Mouse (Mus musculus) intestine, embryonic 16.5 days (tissue): ENCODE data around the gene Nyap1. TPM values are rescaled to one million over a fixed set of nuclear protein-coding genes. Genes with fewer than 3 reads are reported as not detected.
"Not testable (repeated sequence)": the region's sequence is repeated elsewhere in the genome, so short reads cannot be mapped to it uniquely, and the experiment has no call there.

ENCODE experiments used
- ATAC-seq: fragments of 200-750 bp; cut with Nextera tagmentation; 2 replicates; pipeline ENCODE4 v1.8.0; 2017; ENCODE audit warnings: moderate TSS enrichment, moderate library complexity
- H3K27ac ChIP-seq: fragments of 300-500 bp; sonication (generic); 2 replicates; pipeline ENCODE4 v1.5.1; 2014; ENCODE audit warnings: mild to moderate bottlenecking, low read length
- H3K27me3 ChIP-seq: fragments of 300-500 bp; sonication (generic); replicated peaks from 2 replicates; pipeline ENCODE4 v1.6.1; 2014; ENCODE audit warnings: low read length, control low read depth, mixed read lengths; ENCODE audit not compliant: control insufficient read depth, insufficient read depth
- H3K36me3 ChIP-seq: fragments of 300-500 bp; sonication (generic); 2 replicates; pipeline ENCODE4 v1.6.1; 2014; ENCODE audit warnings: low read length, control low read depth; ENCODE audit not compliant: control insufficient read depth, insufficient read depth
- H3K4me1 ChIP-seq: fragments of 300-500 bp; sonication (generic); 2 replicates; pipeline ENCODE4 v1.6.1; 2014; ENCODE audit warnings: low read length, control low read depth, mixed read lengths; ENCODE audit not compliant: control insufficient read depth, insufficient read depth
- H3K4me2 ChIP-seq: fragments of 300-500 bp; sonication (generic); 2 replicates; pipeline ENCODE4 v1.6.1; 2014; ENCODE audit warnings: low read depth, low read length, control low read depth
- H3K4me3 ChIP-seq: fragments of 300-500 bp; sonication (generic); 2 replicates; pipeline ENCODE4 v1.5.1; 2014; ENCODE audit warnings: mild to moderate bottlenecking, low read length
- H3K9ac ChIP-seq: fragments of 300-500 bp; sonication (generic); 2 replicates; pipeline ENCODE4 v1.6.1; 2014; ENCODE audit warnings: low read depth, low read length
- H3K9me3 ChIP-seq: fragments of 300-500 bp; sonication (generic); 2 replicates; pipeline ENCODE4 v1.6.1; 2016; ENCODE audit warnings: low read length, control low read depth; ENCODE audit not compliant: control insufficient read depth
- WGBS: fragments of 180-500 bp; shearing (Covaris S2); extraction: QIAGEN DNeasy Blood & Tissue Kit; methylation state at CpG from one replicate; pipeline ENCODE4 v1.1.7; 2014; 5-methylcytosine and 5-hydroxymethylcytosine counted together
- polyA plus RNA-seq: library from polyadenylated mRNA; unstranded; fragments of >200 nt; fragmentation: Nextera tagmentation; extraction: Ambion mirVana; gene quantifications from 2 replicates; pipeline ENCODE4 v1.2.1, GENCODE M21; 2015

The Nyap1 gene
- polyA plus RNA-seq, 1 experiment from 2014 or later = 2.2 TPM

- Histone ChIP-seq H3K36me3 (peaks cover 22% of the 10 kb centered on the region), H3K9ac (no peak overlapping the region), H3K27ac (no peak overlapping the region), H3K27me3 (no peaks in the 10 kb centered on the region), H3K4me3 (no peak overlapping the region), H3K4me1 (peaks cover 5% of the 10 kb centered on the region; the same call in 1 of the 2 replicates), H3K9me3 (no peaks in the 10 kb centered on the region), H3K4me2 (no peak overlapping the region)
- no peak for ATAC-seq
- 71% methylated on average over 3 of the region's 3 CpGs for WGBS
Measured at GRCm38 (mm10) chr5:137756106-137756505, 14.7 kb upstream of the Nyap1 start.

GRCm38 (mm10) chr5:137755425-137755824 is 14.0 kb upstream of the Nyap1 start:
- no peak overlapping the region for H3K4me2 ChIP-seq
- no peak for ATAC-seq
- H3K27ac ChIP-seq = no peak overlapping the region
- peaks cover 22% of the 10 kb centered on the region for H3K36me3 ChIP-seq
- H3K9ac ChIP-seq = no peak overlapping the region; the same call in 1 of the 2 replicates
- H3K27me3 ChIP-seq = no peaks in the 10 kb centered on the region
- no peaks in the 10 kb centered on the region for H3K9me3 ChIP-seq
- 78% methylated on average over 5 of the region's 5 CpGs for WGBS
- H3K4me1 ChIP-seq = peaks cover 5% of the 10 kb centered on the region; the same call in 1 of the 2 replicates
- H3K4me3 ChIP-seq = no peak overlapping the region

GRCm38 (mm10) chr5:137753111-137753832 is 11.9 kb upstream of the Nyap1 start:
- H3K9ac ChIP-seq = no peak overlapping the region
- no peak overlapping the region for H3K4me3 ChIP-seq
- WGBS = 68% methylated on average over 13 of the region's 13 CpGs
- H3K27ac ChIP-seq = no peak overlapping the region
- H3K9me3 ChIP-seq = no peaks in the 10 kb centered on the region
- no peak for ATAC-seq
- H3K27me3 ChIP-seq = no peaks in the 10 kb centered on the region
- H3K36me3 ChIP-seq = peaks cover 21% of the 10 kb centered on the region
- H3K4me2 ChIP-seq = no peak overlapping the region
- H3K4me1 ChIP-seq = peaks cover 19% of the 10 kb centered on the region

GRCm38 (mm10) chr5:137751988-137752387 is 10.6 kb upstream of the Nyap1 start:
- H3K4me1 ChIP-seq = peaks cover 24% of the 10 kb centered on the region
- H3K36me3 ChIP-seq = peaks cover 15% of the 10 kb centered on the region
- no peak overlapping the region for H3K4me3 ChIP-seq
- no peak overlapping the region for H3K27ac ChIP-seq
- no peaks in the 10 kb centered on the region for H3K9me3 ChIP-seq
- WGBS = 89% methylated on average over 6 of the region's 6 CpGs
- no peak for ATAC-seq
- H3K4me2 ChIP-seq = no peak overlapping the region
- no peak overlapping the region for H3K9ac ChIP-seq
- H3K27me3 ChIP-seq = no peaks in the 10 kb centered on the region

- ATAC-seq = no peak
- WGBS = 91% methylated on average over 13 of the region's 13 CpGs
- H3K4me1 ChIP-seq = peaks cover 24% of the 10 kb centered on the region
- H3K27me3 ChIP-seq = no peaks in the 10 kb centered on the region
- H3K9me3 ChIP-seq = no peaks in the 10 kb centered on the region
- H3K27ac ChIP-seq = no peak overlapping the region
- peaks cover 15% of the 10 kb centered on the region for H3K36me3 ChIP-seq
- no peak overlapping the region for H3K9ac ChIP-seq
- H3K4me2 ChIP-seq = no peak overlapping the region
- no peak overlapping the region for H3K4me3 ChIP-seq
Measured at GRCm38 (mm10) chr5:137751221-137751887, 9.9 kb upstream of the Nyap1 start.

GRCm38 (mm10) chr5:137750212-137750611 is 8.8 kb upstream of the Nyap1 start:
- WGBS = 84% methylated on average over 7 of the region's 8 CpGs
- H3K4me1 ChIP-seq = peaks cover 28% of the 10 kb centered on the region
- ATAC-seq, H3K27me3 ChIP-seq, H3K4me3 ChIP-seq, H3K9me3 ChIP-seq, H3K27ac ChIP-seq, H3K4me2 ChIP-seq, H3K9ac ChIP-seq: not testable (repeated sequence)
- H3K36me3 ChIP-seq = peaks cover 13% of the 10 kb centered on the region

GRCm38 (mm10) chr5:137749196-137749836 is 7.9 kb upstream of the Nyap1 start:
- Histone ChIP-seq H3K27me3 (no peaks in the 10 kb centered on the region), H3K4me2 (peak overlapping the region; percentile 97), H3K9ac (no peak overlapping the region), H3K4me1 (peaks cover 33% of the 10 kb centered on the region), H3K9me3 (no peaks in the 10 kb centered on the region), H3K27ac (peak overlapping the region; percentile 36; the same call in 1 of the 2 replicates), H3K36me3 (peaks cover 12% of the 10 kb centered on the region), H3K4me3 (peak overlapping the region; percentile 89; the same call in 1 of the 2 replicates)
- no peak for ATAC-seq
- 52% methylated on average over 6 of the region's 6 CpGs for WGBS

GRCm38 (mm10) chr5:137748130-137748770 is 6.8 kb upstream of the Nyap1 start:
- Histone ChIP-seq H3K36me3 (peaks cover 12% of the 10 kb centered on the region), H3K4me1 (peaks cover 33% of the 10 kb centered on the region), H3K9me3 (no peaks in the 10 kb centered on the region), H3K9ac (peak overlapping the region; percentile 34), H3K4me3 (peak overlapping the region; percentile 89), H3K4me2 (peak overlapping the region; percentile 97), H3K27ac (peak overlapping the region; percentile 3), H3K27me3 (no peaks in the 10 kb centered on the region)
- 21% methylated on average over 5 of the region's 5 CpGs for WGBS
- no peak for ATAC-seq
